Mouse (Mus musculus) ES-Bruce4 (cell line): ENCODE measurements around the gene Them4. TPM values are rescaled to one million over a fixed set of nuclear protein-coding genes. Genes with fewer than 3 reads are reported as not detected.

Source experiments
- H3K27ac ChIP-seq: 2 replicates; pipeline ENCODE4 v1.5.1; 2012; ENCODE audit warnings: low read length, inconsistent platforms; ENCODE audit not compliant: insufficient read depth
- H3K27me3 ChIP-seq: 2 replicates; pipeline ENCODE4 v1.6.1; 2012; ENCODE audit warnings: mild to moderate bottlenecking, low read length, inconsistent platforms; ENCODE audit not compliant: control insufficient read depth, poor library complexity, insufficient read depth, severe bottlenecking
- H3K36me3 ChIP-seq: 2 replicates; pipeline ENCODE4 v1.6.1; 2012; ENCODE audit warnings: inconsistent platforms, mild to moderate bottlenecking, low read length, moderate library complexity; ENCODE audit not compliant: control insufficient read depth, poor library complexity, insufficient read depth, severe bottlenecking
- H3K4me1 ChIP-seq: one replicate; pipeline ENCODE4 v1.8.1; 2011; ENCODE audit warnings: low read length; ENCODE audit not compliant: control insufficient read depth, insufficient read depth
- H3K4me3 ChIP-seq: 2 replicates; pipeline ENCODE4 v1.5.1; 2011; ENCODE audit warnings: low read depth, mild to moderate bottlenecking, low read length
- H3K9ac ChIP-seq: 2 replicates; pipeline ENCODE4 v1.6.1; 2012; ENCODE audit warnings: low read depth, mild to moderate bottlenecking, inconsistent platforms; ENCODE audit not compliant: poor library complexity, severe bottlenecking
- H3K9me3 ChIP-seq: replicated peaks from 2 replicates; pipeline ENCODE4 v1.6.1; 2012; ENCODE audit warnings: mild to moderate bottlenecking, low read length, inconsistent platforms; ENCODE audit not compliant: control insufficient read depth, poor library complexity, insufficient read depth, severe bottlenecking
- CTCF ChIP-seq: IDR thresholded peaks from one replicate; pipeline ENCODE4 v1.8.1; 2011; ENCODE audit warnings: low read depth, low read length
- EP300 ChIP-seq: IDR thresholded peaks from 2 replicates; pipeline ENCODE4 v1.6.1; 2011; ENCODE audit warnings: low read depth, low read length; ENCODE audit not compliant: insufficient read depth
- POLR2A ChIP-seq: IDR thresholded peaks from one replicate; pipeline ENCODE4 v1.8.1; 2011; ENCODE audit warnings: low read length; ENCODE audit not compliant: insufficient read depth
- polyA plus RNA-seq: library from polyadenylated mRNA; stranded (reverse); fragments of >200 nt; gene quantifications from 2 replicates; pipeline ENCODE4 v1.2.4, GENCODE M21; 2011; ENCODE audit warnings: low read depth; ENCODE audit not compliant: missing spikeins, insufficient read depth, insufficient read length

Gene Them4
- polyA plus RNA-seq, 1 experiment, result 5.3 TPM

DNA sequence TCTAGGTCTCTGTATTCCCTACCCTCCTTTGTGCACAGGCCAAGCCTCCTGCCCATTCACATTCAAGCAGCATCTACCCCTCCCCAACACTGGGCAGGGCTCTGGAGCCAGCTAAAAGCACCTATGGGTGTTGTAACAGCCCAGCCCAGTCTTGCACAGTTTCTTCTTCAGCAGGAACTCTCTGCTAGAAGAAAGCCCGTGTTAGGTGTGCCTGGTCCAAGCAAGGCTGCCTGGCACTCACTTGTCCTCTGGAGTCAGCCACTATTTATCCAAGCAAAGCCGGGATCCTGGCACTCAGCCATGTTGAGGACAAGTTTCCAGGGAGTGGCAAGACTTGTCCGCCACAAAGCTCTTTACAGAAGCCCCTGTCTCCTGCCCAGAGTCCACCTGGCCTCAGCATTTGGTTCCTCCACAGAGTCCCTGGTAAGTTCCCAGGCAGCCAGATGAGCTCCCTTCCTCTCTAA lies 32.1 kb downstream of the Them4 start, which contains the start of gene Them5:
Gene Them5 (plus strand): TSS at position 141 of the 464 bp plus-strand sequence.
- H3K36me3 ChIP-seq, result no peaks in the 10 kb centered on the region
- H3K9ac ChIP-seq, result no peak within 1 kb of the TSS
- TF ChIP-seq POLR2A (no peak), CTCF (no peak), EP300 (no peak)
- H3K27ac ChIP-seq, result no peak within 1 kb of the TSS
- H3K9me3 ChIP-seq, result no peaks in the 10 kb centered on the region
- no peaks in the 10 kb centered on the region for H3K27me3 ChIP-seq
- H3K4me3 ChIP-seq, result no peak within 1 kb of the TSS
- no peaks in the 10 kb centered on the region for H3K4me1 ChIP-seq

DNA sequence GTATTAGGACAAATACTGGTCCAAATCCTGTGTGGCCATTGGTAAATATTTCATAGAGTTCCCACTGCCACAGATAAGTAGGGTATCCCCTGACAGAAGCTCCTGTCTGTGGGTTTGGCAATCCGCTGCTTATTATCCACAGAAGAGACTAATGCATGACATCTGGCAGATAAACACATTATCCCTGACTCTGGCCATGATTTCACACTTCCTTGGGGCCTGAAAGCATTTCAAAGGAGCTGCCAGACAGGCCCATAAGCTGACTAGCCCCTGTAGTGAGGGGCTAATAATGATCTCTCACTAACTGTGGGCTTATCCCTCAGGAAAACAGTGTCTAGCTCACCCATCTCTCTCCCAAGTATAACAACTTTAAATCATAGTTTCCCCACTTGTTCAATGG lies 32.7 kb downstream of the Them4 start:
- Histone ChIP-seq H3K36me3 (no peaks in the 10 kb centered on the region), H3K9ac (no peak overlapping the region), H3K4me1 (no peaks in the 10 kb centered on the region), H3K9me3 (no peaks in the 10 kb centered on the region), H3K27me3 (no peaks in the 10 kb centered on the region), H3K4me3 (no peak overlapping the region), H3K27ac (no peak overlapping the region)
- TF ChIP-seq CTCF (no peak), EP300 (no peak), POLR2A (no peak)

DNA sequence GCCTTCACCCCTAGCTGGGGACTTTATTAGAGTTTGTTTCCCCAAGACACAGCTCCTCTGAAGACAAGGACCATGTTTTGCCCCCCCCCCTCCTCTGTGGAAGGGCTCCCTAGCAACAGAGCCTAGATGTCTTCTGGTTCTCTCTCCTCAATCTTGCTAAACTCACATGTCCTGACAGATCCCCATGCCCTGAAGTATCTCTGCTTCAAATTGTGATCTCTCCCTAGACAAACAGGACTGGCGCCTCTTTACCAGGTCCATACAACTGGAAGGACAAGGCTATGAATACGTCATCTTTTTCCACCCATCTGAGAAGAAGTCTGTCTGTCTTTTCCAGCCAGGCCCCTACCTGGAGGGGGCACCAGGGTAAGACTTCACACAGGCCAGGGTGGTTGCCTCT lies 34.3 kb downstream of the Them4 start:
- H3K36me3 ChIP-seq, result no peaks in the 10 kb centered on the region
- TF ChIP-seq EP300 (no peak), POLR2A (no peak), CTCF (no peak)
- no peaks in the 10 kb centered on the region for H3K27me3 ChIP-seq
- H3K4me1 ChIP-seq, result no peaks in the 10 kb centered on the region
- no peak overlapping the region for H3K9ac ChIP-seq
- H3K4me3 ChIP-seq, result no peak overlapping the region
- no peaks in the 10 kb centered on the region for H3K9me3 ChIP-seq
- H3K27ac ChIP-seq, result no peak overlapping the region

DNA sequence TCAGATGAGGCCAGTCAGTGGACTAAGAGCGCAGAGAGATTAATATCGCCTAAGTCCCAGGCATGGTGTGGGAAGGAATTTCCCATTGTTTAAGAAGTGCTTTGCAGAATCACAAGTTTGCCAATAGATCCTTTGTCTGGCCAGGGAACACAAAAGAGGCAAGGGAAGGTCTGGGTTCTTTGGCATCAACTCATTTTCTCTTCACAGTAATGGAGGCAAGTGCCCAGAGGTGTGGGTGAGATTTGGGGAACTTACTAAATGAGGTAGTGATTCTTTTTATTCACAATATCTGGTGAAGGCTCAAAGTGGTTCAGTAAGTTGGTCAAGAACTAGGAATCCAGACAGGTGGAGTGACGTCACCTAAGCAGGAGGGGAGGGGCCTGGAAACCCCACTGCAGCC lies 35.0 kb downstream of the Them4 start:
- no peak overlapping the region for H3K9ac ChIP-seq
- H3K4me3 ChIP-seq, result no peak overlapping the region

DNA sequence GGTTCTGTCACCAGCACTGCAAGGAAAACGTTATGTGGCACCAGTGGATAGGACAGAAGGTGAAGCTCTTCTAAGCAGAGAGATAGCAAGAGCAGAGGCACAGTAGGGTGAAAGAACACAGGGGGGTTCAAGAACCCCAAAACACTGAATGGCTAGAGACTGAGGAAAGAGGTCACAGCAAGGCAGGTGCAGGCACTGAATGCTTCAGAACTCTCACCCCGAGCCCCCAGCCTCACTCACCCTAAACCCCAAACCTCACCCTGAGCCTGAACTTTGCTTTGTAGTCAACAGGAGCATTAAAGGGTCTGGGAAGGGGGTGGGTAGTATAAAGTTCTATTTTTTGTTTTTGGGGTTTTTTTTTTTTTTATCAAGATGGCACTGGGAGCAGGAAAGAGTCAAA lies 38.3 kb downstream of the Them4 start:
- Histone ChIP-seq H3K27me3 (no peaks in the 10 kb centered on the region), H3K9me3 (peaks cover 8% of the 10 kb centered on the region; the same call in 1 of the 2 replicates), H3K27ac (no peak overlapping the region), H3K36me3 (no peaks in the 10 kb centered on the region), H3K4me1 (no peaks in the 10 kb centered on the region), H3K4me3 (no peak overlapping the region), H3K9ac (no peak overlapping the region)
- TF ChIP-seq CTCF (no peak), POLR2A (no peak), EP300 (no peak)

More for the DNA sequence above, 35.0 kb downstream of the Them4 start:
- Histone ChIP-seq H3K27me3 (no peaks in the 10 kb centered on the region), H3K9me3 (no peaks in the 10 kb centered on the region), H3K27ac (no peak overlapping the region), H3K4me1 (no peaks in the 10 kb centered on the region), H3K36me3 (no peaks in the 10 kb centered on the region)
- no peak for TF ChIP-seq EP300
- TF ChIP-seq POLR2A, result no peak
- no peak for TF ChIP-seq CTCF

DNA sequence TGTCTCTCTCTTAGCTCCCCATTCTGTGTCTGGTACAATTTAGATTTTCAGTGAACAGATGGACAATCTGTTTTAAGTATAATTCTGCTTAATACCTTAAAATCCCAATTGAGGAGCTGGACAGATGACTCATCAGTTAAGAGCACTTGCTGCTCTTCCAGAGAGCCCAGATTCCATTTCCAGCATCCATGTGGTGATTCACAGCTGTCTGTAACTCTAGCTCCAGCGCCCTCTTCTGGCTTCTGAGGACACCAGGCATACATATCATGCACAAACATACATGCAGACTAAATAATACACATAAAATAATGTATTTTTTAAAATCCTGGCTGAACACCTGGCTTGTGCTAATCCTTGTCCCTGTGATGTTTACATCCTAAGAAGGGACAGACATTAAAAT lies 50.9 kb downstream of the Them4 start:
- no peak overlapping the region for H3K4me3 ChIP-seq
- no peaks in the 10 kb centered on the region for H3K4me1 ChIP-seq
- H3K27ac ChIP-seq, result no peak overlapping the region
- no peak overlapping the region for H3K9ac ChIP-seq
- H3K27me3 ChIP-seq, result peaks cover 11% of the 10 kb centered on the region
- no peak for TF ChIP-seq EP300
- TF ChIP-seq POLR2A, result no peak
- TF ChIP-seq CTCF, result peak; percentile 47
- H3K9me3 ChIP-seq, result peaks cover 8% of the 10 kb centered on the region; the same call in 1 of the 2 replicates
- H3K36me3 ChIP-seq, result no peaks in the 10 kb centered on the region
